Mouse (Mus musculus): Measurements from ENCODE around the gene Slc45a2.

Slc45a2 gene

GRCm38 (mm10) chr15:11003791-11004190, 3.3 kb downstream of the Slc45a2 start:
- peak; percentile 3 for DNase-seq (ENCODE audit: extremely low spot score, low spot score)

GRCm38 (mm10) chr15:11004646-11005045, 4.1 kb downstream of the Slc45a2 start:
- no peak for DNase-seq (ENCODE audit: extremely low spot score, low spot score)

GRCm38 (mm10) chr15:11008756-11009155, 8.2 kb downstream of the Slc45a2 start:
- no peak for DNase-seq (ENCODE audit: extremely low spot score, low spot score)

GRCm38 (mm10) chr15:11010976-11011548, 10.5 kb downstream of the Slc45a2 start:
- no peak for DNase-seq (ENCODE audit: extremely low spot score, low spot score)

- no peak for DNase-seq (ENCODE audit: extremely low spot score, low spot score)
These were observed 14.4 kb downstream of the Slc45a2 start for GRCm38 (mm10) chr15:11014931-11015330.

- DNase-seq (ENCODE audit: extremely low spot score, low spot score) = no peak
These were observed 26.5 kb downstream of the Slc45a2 start for GRCm38 (mm10) chr15:11026801-11027561.

- no peak for DNase-seq (ENCODE audit: extremely low spot score, low spot score)
These were observed 29.7 kb downstream of the Slc45a2 start for GRCm38 (mm10) chr15:11030188-11030587.

- no peak for DNase-seq (ENCODE audit: extremely low spot score, low spot score)
These were observed 35.5 kb downstream of the Slc45a2 start for GRCm38 (mm10) chr15:11035947-11036474.

- peak; percentile 57 for DNase-seq (ENCODE audit: extremely low spot score, low spot score)
These were observed 36.2 kb downstream of the Slc45a2 start for GRCm38 (mm10) chr15:11036535-11037375.

- peak; percentile 47 for DNase-seq (ENCODE audit: extremely low spot score, low spot score)
These were observed 36.8 kb downstream of the Slc45a2 start for GRCm38 (mm10) chr15:11037376-11037695.

GRCm38 (mm10) chr15:11037711-11038110, 37.2 kb downstream of the Slc45a2 start, which contains the start of gene Rxfp3:
TSS of gene Rxfp3 (minus strand) at chr15:11037991.
- DNase-seq (ENCODE audit: extremely low spot score, low spot score) = peak; percentile 47

GRCm38 (mm10) chr15:11038476-11038875, 38.0 kb downstream of the Slc45a2 start:
- peak; percentile 51 for DNase-seq (ENCODE audit: extremely low spot score, low spot score)

- no peak for DNase-seq (ENCODE audit: extremely low spot score, low spot score)
These were observed 39.5 kb downstream of the Slc45a2 start for GRCm38 (mm10) chr15:11040067-11040466.

- no peak for DNase-seq (ENCODE audit: extremely low spot score, low spot score)
These were observed 40.7 kb downstream of the Slc45a2 start for GRCm38 (mm10) chr15:11041229-11041628.

GRCm38 (mm10) chr15:11042828-11043227, 42.3 kb downstream of the Slc45a2 start:
- DNase-seq (ENCODE audit: extremely low spot score, low spot score) = no peak

- no peak for DNase-seq (ENCODE audit: extremely low spot score, low spot score)
These were observed 53.3 kb downstream of the Slc45a2 start for GRCm38 (mm10) chr15:11053678-11054439.

GRCm38 (mm10) chr15:11054440-11055080, 54.0 kb downstream of the Slc45a2 start:
- no peak for DNase-seq (ENCODE audit: extremely low spot score, low spot score)

- DNase-seq (ENCODE audit: extremely low spot score, low spot score) = no peak
These were observed 62.4 kb downstream of the Slc45a2 start for GRCm38 (mm10) chr15:11062903-11063302.

GRCm38 (mm10) chr15:11064160-11064557, 63.6 kb downstream of the Slc45a2 start:
- DNase-seq (ENCODE audit: extremely low spot score, low spot score) = no peak

GRCm38 (mm10) chr15:11064558-11065411, 64.3 kb downstream of the Slc45a2 start, which contains the start of gene Adamts12:
TSS of gene Adamts12 (plus strand) at chr15:11064790.
- peak; percentile 61 for DNase-seq (ENCODE audit: extremely low spot score, low spot score)
